Comparison of ENCODE assay signal across 17 mouse cellular contexts in genomic region chr9:108792307-108792706, GRCm38 (mm10). TPM values are rescaled to one million over a fixed set of nuclear protein-coding genes. Genes with fewer than 3 reads are reported as not detected.
DNase-seq lines count a peak whose midpoint lies in the region; ATAC-seq and TF ChIP-seq lines count a peak whose summit lies in the region.
"Had no signal": no experiment of that assay in that cellular context is flagged by ENCODE, and none has a peak within 500 bp of the region (broad histone marks: within the 10 kb centered on the region; RNA-seq: fewer than 3 reads in every experiment).

No protein-coding gene starts in this region.

- no peaks in the 10 kb centered on the region for H3K27me3 ChIP-seq in hindbrain, postnatal 0 days (ENCODE audit: insufficient read depth, low read length)
- no peaks in the 10 kb centered on the region for H3K27me3 ChIP-seq in hindbrain, embryonic 11.5 days (ENCODE audit: control insufficient read depth, insufficient read depth, low read length)
- H3K27me3 ChIP-seq in CH12.LX (replicated peaks): no peaks in the 10 kb centered on the region
- H3K27me3 ChIP-seq in embryonic facial prominence, embryonic 15.5 days: no peaks in the 10 kb centered on the region
- H3K27me3 ChIP-seq in liver, postnatal 0 days (ENCODE audit: insufficient read depth, low read length): no peaks in the 10 kb centered on the region
- H3K27me3 ChIP-seq: hindbrain, embryonic 13.5 days; megakaryocyte, embryonic 14.5 days; neural tube, embryonic 12.5 days had no signal

- H3K4me1 ChIP-seq in hindbrain, postnatal 0 days (ENCODE audit: insufficient read depth, low read length): peaks cover 35% of the 10 kb centered on the region
- H3K4me1 ChIP-seq in hindbrain, embryonic 11.5 days (replicated peaks; ENCODE audit: control insufficient read depth, insufficient read depth, low read length): no peaks in the 10 kb centered on the region; the same call in 1 of the 2 replicates
- H3K4me1 ChIP-seq in CH12.LX (ENCODE audit: control insufficient read depth in 1 of 2, insufficient read depth in 2 of 2): peaks cover 48 to 99% of the 10 kb centered on the region in 2 experiments
- H3K4me1 ChIP-seq in embryonic facial prominence, embryonic 15.5 days: peaks cover 63% of the 10 kb centered on the region
- peaks cover 76% of the 10 kb centered on the region for H3K4me1 ChIP-seq in liver, postnatal 0 days (ENCODE audit: insufficient read depth)

- ATAC-seq in hindbrain, postnatal 0 days: no peak
- ATAC-seq in hindbrain, embryonic 11.5 days (ENCODE audit: low FRiP score): no peak
- no peak for ATAC-seq in embryonic facial prominence, embryonic 15.5 days (ENCODE audit: insufficient number of reproducible peaks, low FRiP score, low TSS enrichment, low read depth)
- no peak for ATAC-seq in liver, postnatal 0 days
- no peak for ATAC-seq in granulocyte monocyte progenitor cell, adult 5-6 weeks (replicated peaks; ENCODE audit: poor library complexity, severe bottlenecking)
- ATAC-seq: forebrain, postnatal 0 days; intestine, postnatal 0 days; lung, postnatal 0 days had no signal

- no peak for TF ChIP-seq CTCF in hindbrain, postnatal 0 days (IDR thresholded peaks at IDR 0.05; ENCODE audit: low read depth)
- no peak for TF ChIP-seq CTCF in CH12.LX (conservative IDR thresholded peaks at IDR 0.05 in 1 of 2, IDR thresholded peaks at IDR 0.05 in 1 of 2; ENCODE audit: low read depth in 2 of 2, low read length in 2 of 2)
- no peak for TF ChIP-seq CTCF in liver, postnatal 0 days (IDR thresholded peaks at IDR 0.05; ENCODE audit: low read depth)

- TF ChIP-seq POLR2A in CH12.LX (IDR thresholded peaks at IDR 0.05; ENCODE audit: low read depth, low read length): no peak

- dilution Hi-C loops in CH12.LX (cut with MboI; ENCODE audit: extremely low pct_ligation_motif_present, extremely low pct_unique_long_range_greater_than_20kb, low sequenced_read_pairs): no loop called here

- in situ Hi-C loops in CH12.LX (cut with MboI; ENCODE audit: low pct_ligation_motif_present, low pct_unique_long_range_greater_than_20kb, low sequenced_read_pairs): no loop called here

- peak overlapping the region; percentile 12; the same call in 1 of the 2 replicates for H3K27ac ChIP-seq in hindbrain, postnatal 0 days
- no peak overlapping the region for H3K27ac ChIP-seq in hindbrain, embryonic 11.5 days (ENCODE audit: low read depth, low read length)
- H3K27ac ChIP-seq in CH12.LX (ENCODE audit: insufficient read depth, low read depth): peak overlapping the region; percentile 75
- 0 out of 2 replicates have a peak overlapping the region, but pooled peaks have one; percentile 39 for H3K27ac ChIP-seq in embryonic facial prominence, embryonic 15.5 days (replicated peaks)
- H3K27ac ChIP-seq in liver, postnatal 0 days (ENCODE audit: low read depth): peak overlapping the region; percentile 45
- H3K27ac ChIP-seq: left cerebral cortex, adult 2 months; neural tube, embryonic 12.5 days had no signal

- TF ChIP-seq EP300 in CH12.LX (IDR thresholded peaks at IDR 0.05; ENCODE audit: low read length): no peak
- peak; percentile 82 for TF ChIP-seq EP300 in liver, postnatal 0 days (IDR thresholded peaks at IDR 0.05; ENCODE audit: low read depth)

- H3K4me2 ChIP-seq in hindbrain, postnatal 0 days (ENCODE audit: low read depth, low read length): no peak overlapping the region
- no peak overlapping the region for H3K4me2 ChIP-seq in hindbrain, embryonic 11.5 days (replicated peaks; ENCODE audit: low read depth, low read length)
- peak overlapping the region; percentile 86 for H3K4me2 ChIP-seq in CH12.LX (ENCODE audit: insufficient read depth, low read depth, poor library complexity, severe bottlenecking)
- no peak overlapping the region for H3K4me2 ChIP-seq in embryonic facial prominence, embryonic 15.5 days (replicated peaks)
- H3K4me2 ChIP-seq in liver, postnatal 0 days (ENCODE audit: low read depth, low read length): peak overlapping the region; percentile 36; the same call in 1 of the 2 replicates
- H3K4me2 ChIP-seq: hindbrain, embryonic 13.5 days; neural tube, embryonic 12.5 days had no signal

- peaks cover 8% of the 10 kb centered on the region; the same call in 1 of the 2 replicates for H3K36me3 ChIP-seq in hindbrain, postnatal 0 days (ENCODE audit: insufficient read depth, low read length)
- H3K36me3 ChIP-seq in hindbrain, embryonic 11.5 days (ENCODE audit: control insufficient read depth, insufficient read depth, low read length): 0 out of 2 replicates have a peak, but pooled peaks cover 3% of the 10 kb centered on the region
- H3K36me3 ChIP-seq in CH12.LX (replicated peaks in 1 of 2; ENCODE audit: control insufficient read depth in 1 of 2, insufficient read depth in 1 of 2, low read length in 1 of 2): peaks cover 17 to 40% of the 10 kb centered on the region in 2 experiments
- H3K36me3 ChIP-seq in embryonic facial prominence, embryonic 15.5 days: peaks cover 15% of the 10 kb centered on the region
- H3K36me3 ChIP-seq in liver, postnatal 0 days (replicated peaks; ENCODE audit: insufficient read depth, low read length): peaks cover 19% of the 10 kb centered on the region

- peaks cover 75% of the 10 kb centered on the region for H3K79me2 ChIP-seq in CH12.LX (replicated peaks; ENCODE audit: control insufficient read depth, extremely low read depth, insufficient read depth, poor library complexity, severe bottlenecking)

- no peak for DNase-seq in hindbrain, postnatal 0 days (ENCODE audit: low spot score)
- DNase-seq in hindbrain, embryonic 11.5 days (ENCODE audit: low spot score): no peak
- no peak for DNase-seq in CH12.LX (ENCODE audit: extremely low read depth)
- DNase-seq in liver, postnatal 0 days: no peak
- DNase-seq in adrenal gland, postnatal 10 days: no peak
- DNase-seq: cerebellum, postnatal 14 days; forebrain, postnatal 0 days; gastrocnemius, adult 2 months; kidney, postnatal 10 days had no signal

- no peaks in the 10 kb centered on the region for H3K9me3 ChIP-seq in hindbrain, postnatal 0 days (ENCODE audit: low read length)
- H3K9me3 ChIP-seq in hindbrain, embryonic 11.5 days (ENCODE audit: control insufficient read depth, low read length): no peaks in the 10 kb centered on the region
- no peaks in the 10 kb centered on the region for H3K9me3 ChIP-seq in CH12.LX (replicated peaks; ENCODE audit: low read length)
- no peaks in the 10 kb centered on the region for H3K9me3 ChIP-seq in embryonic facial prominence, embryonic 15.5 days (replicated peaks)
- no peaks in the 10 kb centered on the region for H3K9me3 ChIP-seq in liver, postnatal 0 days (ENCODE audit: low read length)
- H3K9me3 ChIP-seq: hindbrain, embryonic 13.5 days; megakaryocyte, embryonic 14.5 days; neural tube, embryonic 12.5 days had no signal

- H3K9ac ChIP-seq in hindbrain, postnatal 0 days (replicated peaks; ENCODE audit: low read length): no peak overlapping the region
- no peak overlapping the region for H3K9ac ChIP-seq in hindbrain, embryonic 11.5 days (ENCODE audit: low read depth, low read length)
- H3K9ac ChIP-seq in CH12.LX (ENCODE audit: insufficient read depth, low read depth): no peak overlapping the region
- no peak overlapping the region for H3K9ac ChIP-seq in embryonic facial prominence, embryonic 15.5 days
- H3K9ac ChIP-seq in liver, postnatal 0 days (replicated peaks): no peak overlapping the region
- H3K9ac ChIP-seq: forebrain, postnatal 0 days; hindbrain, embryonic 13.5 days; neural tube, embryonic 12.5 days had no signal

- TF ChIP-seq RAD21 in CH12.LX (IDR thresholded peaks at IDR 0.05; ENCODE audit: low read depth, low read length): no peak

- WGBS in hindbrain, postnatal 0 days: 80% methylated on average over 1 of the region's 1 CpGs
- WGBS in hindbrain, embryonic 11.5 days: 94% methylated on average over 1 of the region's 1 CpGs
- WGBS in embryonic facial prominence, embryonic 15.5 days: 84% methylated on average over 1 of the region's 1 CpGs
- 39% methylated on average over 1 of the region's 1 CpGs for WGBS in liver, postnatal 0 days (ENCODE audit: insufficient replicate concordance)

- no peak overlapping the region for H3K4me3 ChIP-seq in hindbrain, postnatal 0 days (ENCODE audit: low read length)
- H3K4me3 ChIP-seq in hindbrain, embryonic 11.5 days (ENCODE audit: low read depth, low read length): no peak overlapping the region
- H3K4me3 ChIP-seq in CH12.LX (replicated peaks in 1 of 3; ENCODE audit: low read depth in 2 of 3, low read length in 2 of 3, poor library complexity in 1 of 3): no peak overlapping the region
- no peak overlapping the region for H3K4me3 ChIP-seq in embryonic facial prominence, embryonic 15.5 days (replicated peaks)
- no peak overlapping the region for H3K4me3 ChIP-seq in liver, postnatal 0 days (ENCODE audit: low read depth, low read length)
- H3K4me3 ChIP-seq: gastrocnemius, adult 2 months; hindbrain, embryonic 13.5 days; left cerebral cortex, adult 2 months; megakaryocyte, embryonic 14.5 days; neural tube, embryonic 12.5 days had no signal

RNA-seq across cellular contexts. Expression of gene Ip6k2, which starts 8.7 kb away (rescaled TPM):
- total RNA-seq in hindbrain, postnatal 0 days (2014; rRNA removed): 122 and 126 TPM in 2 replicates
- polyA plus RNA-seq in hindbrain, postnatal 0 days (2015; fragmentation: Nextera tagmentation; extraction: Ambion mirVana): 187 and 189 TPM in 2 replicates
- 122 and 136 TPM in 2 replicates for polyA plus RNA-seq in hindbrain, embryonic 11.5 days (2014; fragmentation: Nextera tagmentation; extraction: Ambion mirVana)
- total RNA-seq in CH12.LX (2012; rRNA removed) (17.5 and 27.2 TPM in 2 replicates), CH12.LX (2014; rRNA removed) (22.6 and 23.6 TPM in 2 replicates)
- polyA plus RNA-seq in CH12.LX (2012; ENCODE audit: insufficient read length, low read depth): 28.4 and 31.4 TPM in 2 replicates
- 89.7 and 101 TPM in 2 replicates for polyA plus RNA-seq in embryonic facial prominence, embryonic 15.5 days (2015; fragmentation: Nextera tagmentation; extraction: Ambion mirVana)
- polyA plus RNA-seq in liver, postnatal 0 days (2015; fragmentation: Nextera tagmentation; extraction: Ambion mirVana): 12.4 and 18.6 TPM in 2 replicates
- total RNA-seq in adrenal gland, postnatal 10 days (2021): 10 to 100 TPM; 74.2 to 82.0 TPM
- 24.3 and 25.5 TPM in 2 replicates for total RNA-seq in granulocyte monocyte progenitor cell, adult 5-6 weeks (2014; fragmentation: Nextera tagmentation)
- total RNA-seq in granulocyte monocyte progenitor cell, adult 5-6 weeks (2017): 34.4 and 35.8 TPM in 2 replicates

RNA-seq across cellular contexts. Expression of gene Nckipsd, which starts 15.9 kb away (rescaled TPM):
- total RNA-seq in hindbrain, postnatal 0 days (2014; rRNA removed): 33.6 and 72.6 TPM in 2 replicates
- 22.8 and 23.5 TPM in 2 replicates for polyA plus RNA-seq in hindbrain, postnatal 0 days (2015; fragmentation: Nextera tagmentation; extraction: Ambion mirVana)
- polyA plus RNA-seq in hindbrain, embryonic 11.5 days (2014; fragmentation: Nextera tagmentation; extraction: Ambion mirVana): 10.5 and 13.0 TPM in 2 replicates
- total RNA-seq in CH12.LX (2012; rRNA removed) (4.4 and 6.6 TPM in 2 replicates), CH12.LX (2014; rRNA removed) (5.1 and 6.4 TPM in 2 replicates)
- 11.9 and 13.2 TPM in 2 replicates for polyA plus RNA-seq in CH12.LX (2012; ENCODE audit: insufficient read length, low read depth)
- 16.5 and 20.4 TPM in 2 replicates for polyA plus RNA-seq in embryonic facial prominence, embryonic 15.5 days (2015; fragmentation: Nextera tagmentation; extraction: Ambion mirVana)
- polyA plus RNA-seq in liver, postnatal 0 days (2015; fragmentation: Nextera tagmentation; extraction: Ambion mirVana): 4.5 TPM in 2 replicates
- 1 to 10 TPM; 6.9 to 9.5 TPM for total RNA-seq in adrenal gland, postnatal 10 days (2021)
- total RNA-seq in granulocyte monocyte progenitor cell, adult 5-6 weeks (2014; fragmentation: Nextera tagmentation): 12.2 and 12.8 TPM in 2 replicates
- total RNA-seq in granulocyte monocyte progenitor cell, adult 5-6 weeks (2017): 4.9 and 9.1 TPM in 2 replicates

RNA-seq across cellular contexts. Expression of gene Celsr3, which starts 33.8 kb away (rescaled TPM):
- 49.2 and 86.4 TPM in 2 replicates for total RNA-seq in hindbrain, postnatal 0 days (2014; rRNA removed)
- 5.8 and 7.8 TPM in 2 replicates for polyA plus RNA-seq in hindbrain, postnatal 0 days (2015; fragmentation: Nextera tagmentation; extraction: Ambion mirVana)
- 10.1 and 16.8 TPM in 2 replicates for polyA plus RNA-seq in hindbrain, embryonic 11.5 days (2014; fragmentation: Nextera tagmentation; extraction: Ambion mirVana)
- total RNA-seq in CH12.LX (2012; rRNA removed) (0.04 and 0.29 TPM in 2 replicates), CH12.LX (2014; rRNA removed) (not detected in 2 replicates)
- 0.04 TPM in 1 of 2 replicates, not detected in the other for polyA plus RNA-seq in CH12.LX (2012; ENCODE audit: insufficient read length, low read depth)
- polyA plus RNA-seq in embryonic facial prominence, embryonic 15.5 days (2015; fragmentation: Nextera tagmentation; extraction: Ambion mirVana): 0.53 and 0.58 TPM in 2 replicates
- polyA plus RNA-seq in liver, postnatal 0 days (2015; fragmentation: Nextera tagmentation; extraction: Ambion mirVana): 0.09 and 0.23 TPM in 2 replicates
- 1 to 10 TPM; 3.3 to 4.9 TPM for total RNA-seq in adrenal gland, postnatal 10 days (2021)
- 6.7 and 10.2 TPM in 2 replicates for total RNA-seq in granulocyte monocyte progenitor cell, adult 5-6 weeks (2014; fragmentation: Nextera tagmentation)
- 0.99 and 2.2 TPM in 2 replicates for total RNA-seq in granulocyte monocyte progenitor cell, adult 5-6 weeks (2017)

Comparison
In these comparisons a context has a peak if more than half of its experiments do, and no peak if none do; other contexts are left out.
1. H3K4me2 ChIP-seq: peak in CH12.LX (single experiment) and liver, postnatal 0 days (single experiment); none in hindbrain, postnatal 0 days (single experiment), hindbrain, embryonic 11.5 days (single experiment) and embryonic facial prominence, embryonic 15.5 days (single experiment).